Mouse (Mus musculus) kidney, adult 2 months (tissue): ENCODE measurements around the gene Nrcam. TPM values are rescaled to one million over a fixed set of nuclear protein-coding genes. Genes with fewer than 3 reads are reported as not detected.

Experiments used
- DNase-seq: peaks from one replicate; pipeline ENCODE4 v3.0.0; 2021
- H3K27ac ChIP-seq: fragments of 200-500 bp; 2 replicates; pipeline ENCODE4 v1.5.1; 2012; ENCODE audit warnings: low read depth, low read length, control low read depth, inconsistent platforms; ENCODE audit not compliant: insufficient read depth
- H3K27me3 ChIP-seq: fragments of 200-500 bp; replicated peaks from 2 replicates; pipeline ENCODE4 v1.6.1; 2012; ENCODE audit warnings: mild to moderate bottlenecking, moderate library complexity, low read length, inconsistent platforms; ENCODE audit not compliant: control insufficient read depth, insufficient read depth
- H3K36me3 ChIP-seq: fragments of 200-500 bp; 2 replicates; pipeline ENCODE4 v1.6.1; 2012; ENCODE audit warnings: mild to moderate bottlenecking, moderate library complexity, low read length, inconsistent platforms; ENCODE audit not compliant: control insufficient read depth, insufficient read depth
- H3K4me1 ChIP-seq: fragments of 200-500 bp; 2 replicates; pipeline ENCODE4 v1.6.1; 2011; ENCODE audit warnings: low read length; ENCODE audit not compliant: control insufficient read depth, insufficient read depth
- H3K4me3 ChIP-seq: fragments of 200-500 bp; 2 replicates; pipeline ENCODE4 v1.5.1; 2011; ENCODE audit warnings: mild to moderate bottlenecking, low read depth, low read length, control low read depth; ENCODE audit not compliant: insufficient read depth
- CTCF ChIP-seq: fragments of 200-500 bp; conservative IDR thresholded peaks from 2 replicates; pipeline ENCODE4 v1.5.1; 2011; ENCODE audit warnings: low read depth, mild to moderate bottlenecking, control low read depth, low read length, moderate library complexity, mixed read lengths; ENCODE audit not compliant: insufficient read depth, insufficient read length
- POLR2A ChIP-seq: fragments of 200-500 bp; IDR thresholded peaks from one replicate; pipeline ENCODE4 v1.6.1; 2011; ENCODE audit warnings: low read depth, low read length, control low read depth
- WGBS: fragments of 180-500 bp; shearing (Covaris S2); methylation state at CpG from one replicate; pipeline ENCODE4 v1.1.7; 2018; 5-methylcytosine and 5-hydroxymethylcytosine counted together
- polyA plus RNA-seq: library from polyadenylated mRNA; depleted of rRNA; stranded (reverse); fragments of >200 nt; gene quantifications from 2 replicates; pipeline ENCODE4 v1.2.3, GENCODE M21; 2012

The Nrcam gene
- polyA plus RNA-seq, 1 experiment = 0.59 TPM

GRCm38 (mm10) chr12:44532337-44533113 lies 203.8 kb downstream of the Nrcam start:
- H3K4me3 ChIP-seq = no peak overlapping the region
- H3K27me3 ChIP-seq = no peaks in the 10 kb centered on the region
- DNase-seq = no peak
- H3K4me1 ChIP-seq = no peaks in the 10 kb centered on the region
- WGBS = 88% methylated on average over 19 of the region's 19 CpGs
- H3K27ac ChIP-seq = no peak overlapping the region
- no peaks in the 10 kb centered on the region for H3K36me3 ChIP-seq
- TF ChIP-seq POLR2A (no peak), CTCF (no peak)

GRCm38 (mm10) chr12:44534100-44534633 lies 205.5 kb downstream of the Nrcam start:
- no peak overlapping the region for H3K27ac ChIP-seq
- no peaks in the 10 kb centered on the region for H3K27me3 ChIP-seq
- TF ChIP-seq CTCF = no peak
- TF ChIP-seq POLR2A = no peak
- H3K36me3 ChIP-seq = no peaks in the 10 kb centered on the region
- DNase-seq = no peak
- H3K4me3 ChIP-seq = no peak overlapping the region
- 87% methylated on average over 7 of the region's 7 CpGs for WGBS
- no peaks in the 10 kb centered on the region for H3K4me1 ChIP-seq

GRCm38 (mm10) chr12:44535623-44536022 lies 206.9 kb downstream of the Nrcam start:
- no peak for DNase-seq
- Histone ChIP-seq H3K36me3 (no peaks in the 10 kb centered on the region), H3K4me1 (no peaks in the 10 kb centered on the region), H3K27ac (no peak overlapping the region), H3K4me3 (no peak overlapping the region), H3K27me3 (no peaks in the 10 kb centered on the region)
- TF ChIP-seq CTCF (no peak), POLR2A (no peak)
- WGBS = 36% methylated on average over 5 of the region's 5 CpGs

GRCm38 (mm10) chr12:44547721-44548369 lies 219.2 kb downstream of the Nrcam start:
- no peak overlapping the region for H3K4me3 ChIP-seq
- peak; percentile 27; the same call in 1 of the 2 replicates for TF ChIP-seq CTCF
- no peak for TF ChIP-seq POLR2A
- H3K36me3 ChIP-seq = no peaks in the 10 kb centered on the region
- H3K27ac ChIP-seq = no peak overlapping the region
- H3K4me1 ChIP-seq = no peaks in the 10 kb centered on the region
- 51% methylated on average over 8 of the region's 8 CpGs for WGBS
- H3K27me3 ChIP-seq = no peaks in the 10 kb centered on the region
- DNase-seq = peak; percentile 81

- Histone ChIP-seq H3K4me3 (no peak overlapping the region), H3K36me3 (no peaks in the 10 kb centered on the region), H3K4me1 (no peaks in the 10 kb centered on the region), H3K27ac (no peak overlapping the region), H3K27me3 (no peaks in the 10 kb centered on the region)
- 57% methylated on average over 9 of the region's 9 CpGs for WGBS
- no peak for TF ChIP-seq POLR2A
- no peak for TF ChIP-seq CTCF
- no peak for DNase-seq
Observed at GRCm38 (mm10) chr12:44548465-44548864, 219.8 kb downstream of the Nrcam start.

GRCm38 (mm10) chr12:44551614-44552013 lies 222.9 kb downstream of the Nrcam start:
- H3K4me1 ChIP-seq = no peaks in the 10 kb centered on the region
- H3K36me3 ChIP-seq = no peaks in the 10 kb centered on the region
- no peak overlapping the region for H3K27ac ChIP-seq
- H3K4me3 ChIP-seq = no peak overlapping the region
- no peak for DNase-seq
- TF ChIP-seq POLR2A (no peak), CTCF (no peak)
- no peaks in the 10 kb centered on the region for H3K27me3 ChIP-seq

- Histone ChIP-seq H3K4me3 (no peak overlapping the region), H3K36me3 (no peaks in the 10 kb centered on the region), H3K27ac (no peak overlapping the region), H3K27me3 (no peaks in the 10 kb centered on the region), H3K4me1 (no peaks in the 10 kb centered on the region)
- 75% methylated on average over 2 of the region's 2 CpGs for WGBS
- no peak for DNase-seq
- TF ChIP-seq POLR2A (no peak), CTCF (no peak)
Observed at GRCm38 (mm10) chr12:44554051-44554450, 225.4 kb downstream of the Nrcam start.
